Mouse (Mus musculus) liver, adult 2 months (tissue): ENCODE data around the gene Gm28051. TPM values are rescaled to one million over a fixed set of nuclear protein-coding genes. Genes with fewer than 3 reads are reported as not detected.

Experiments used
- DNase-seq: peaks from one replicate; pipeline ENCODE4 v3.0.0-alpha.2; 2011; ENCODE audit warnings: low read depth, low spot score; ENCODE audit errors: extremely low read depth
- H3K27ac ChIP-seq: fragments of 200-500 bp; replicated peaks from 2 replicates; pipeline ENCODE4 v1.5.1; 2012; ENCODE audit warnings: low read depth, mild to moderate bottlenecking, control low read depth, inconsistent platforms, low read length; ENCODE audit not compliant: insufficient read depth
- H3K27me3 ChIP-seq: fragments of 200-500 bp; 2 replicates; pipeline ENCODE4 v1.6.1; 2012; ENCODE audit warnings: mild to moderate bottlenecking, moderate library complexity, low read length, inconsistent platforms; ENCODE audit not compliant: control insufficient read depth, insufficient read depth
- H3K36me3 ChIP-seq: fragments of 200-500 bp; 2 replicates; pipeline ENCODE4 v1.6.1; 2012; ENCODE audit warnings: low read length, inconsistent platforms; ENCODE audit not compliant: control insufficient read depth, insufficient read depth
- H3K4me1 ChIP-seq: fragments of 200-500 bp; 2 replicates; pipeline ENCODE4 v1.6.1; 2011; ENCODE audit warnings: low read length; ENCODE audit not compliant: control insufficient read depth, insufficient read depth
- H3K4me3 ChIP-seq: fragments of 200-500 bp; 2 replicates; pipeline ENCODE4 v1.5.1; 2011; ENCODE audit warnings: low read depth, mild to moderate bottlenecking, control low read depth, low read length, moderate library complexity; ENCODE audit not compliant: insufficient read depth
- H3K79me2 ChIP-seq: fragments of 200-500 bp; 2 replicates; pipeline ENCODE4 v1.6.1; 2012; ENCODE audit warnings: inconsistent platforms, mild to moderate bottlenecking, low read length, moderate library complexity; ENCODE audit not compliant: control insufficient read depth, insufficient read depth
- H3K9ac ChIP-seq: fragments of 200-500 bp; 2 replicates; pipeline ENCODE4 v1.6.1; 2012; ENCODE audit warnings: low read depth, mild to moderate bottlenecking, control low read depth, inconsistent platforms, low read length
- CTCF ChIP-seq: fragments of 200-500 bp; IDR thresholded peaks from 2 replicates; pipeline ENCODE4 v1.5.1; 2011; ENCODE audit warnings: low read depth, low read length, control low read depth
- POLR2A ChIP-seq: fragments of 200-500 bp; IDR thresholded peaks from 2 replicates; pipeline ENCODE4 v1.6.1; 2011; ENCODE audit warnings: low read length, control low read depth; ENCODE audit not compliant: insufficient read depth; ENCODE audit errors: extremely low read depth
- WGBS: fragments of 180-500 bp; shearing (Covaris S2); methylation state at CpG from one replicate; pipeline ENCODE4 v1.1.7; 2018; 5-methylcytosine and 5-hydroxymethylcytosine counted together
- polyA plus RNA-seq: library from polyadenylated mRNA; depleted of rRNA; stranded (reverse); fragments of >200 nt; gene quantifications from 2 replicates; pipeline ENCODE4 v1.2.3, GENCODE M21; 2012
- total RNA-seq: library from RNA; depleted of rRNA; stranded (reverse); fragments of >200 nt; gene quantifications from 2 replicates; pipeline ENCODE4 v1.2.3, GENCODE M21; 2014

Gene Gm28051
- total and polyA plus RNA-seq, 2 experiments, result not detected

DNA sequence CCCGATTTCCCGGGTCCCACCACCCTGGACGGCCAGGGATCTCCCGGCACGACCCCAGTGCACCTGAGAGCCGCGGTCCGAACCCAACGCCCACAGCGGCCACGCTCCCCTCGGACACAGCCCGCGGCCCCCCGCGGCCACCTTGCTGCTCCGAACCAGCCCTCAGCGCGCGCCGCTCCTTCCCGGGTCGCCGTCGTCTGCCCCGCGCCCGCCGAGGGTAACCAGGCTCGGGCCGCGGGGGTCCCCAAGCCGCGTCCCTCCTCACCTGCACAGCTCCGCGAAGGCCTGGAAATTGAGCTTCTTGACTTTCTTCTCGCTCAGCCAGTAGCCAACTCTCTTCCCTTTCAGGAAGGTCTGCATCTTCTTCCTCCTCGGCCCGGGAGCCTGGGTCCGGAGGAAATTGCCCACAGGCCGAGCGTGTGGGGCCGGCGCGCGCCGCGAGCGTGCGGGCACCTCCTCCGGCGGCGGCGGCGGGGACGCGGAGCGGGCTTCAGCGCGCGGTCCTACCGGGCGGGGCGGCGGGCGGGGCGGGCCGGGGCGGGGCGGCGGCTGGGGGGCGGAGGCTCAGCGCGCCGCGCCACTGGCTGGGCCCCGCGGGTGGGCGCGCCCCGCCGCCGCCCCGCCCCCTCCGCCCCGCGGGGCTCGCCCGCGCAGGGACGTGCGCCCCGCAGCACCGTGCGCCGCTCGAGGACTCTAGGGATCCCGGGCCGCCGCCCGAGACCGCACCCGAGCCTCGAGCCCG is 52.9 kb downstream of the Gm28051 start, which contains the start of gene Itpk1:
Gene Itpk1 (minus strand): TSS at position 474 of the 742 bp plus-strand sequence.
- under 1% methylated on average over 76 of the region's 105 CpGs for WGBS
- H3K4me1 ChIP-seq, result peaks cover 10% of the 10 kb centered on the region
- DNase-seq, result no peak

DNA sequence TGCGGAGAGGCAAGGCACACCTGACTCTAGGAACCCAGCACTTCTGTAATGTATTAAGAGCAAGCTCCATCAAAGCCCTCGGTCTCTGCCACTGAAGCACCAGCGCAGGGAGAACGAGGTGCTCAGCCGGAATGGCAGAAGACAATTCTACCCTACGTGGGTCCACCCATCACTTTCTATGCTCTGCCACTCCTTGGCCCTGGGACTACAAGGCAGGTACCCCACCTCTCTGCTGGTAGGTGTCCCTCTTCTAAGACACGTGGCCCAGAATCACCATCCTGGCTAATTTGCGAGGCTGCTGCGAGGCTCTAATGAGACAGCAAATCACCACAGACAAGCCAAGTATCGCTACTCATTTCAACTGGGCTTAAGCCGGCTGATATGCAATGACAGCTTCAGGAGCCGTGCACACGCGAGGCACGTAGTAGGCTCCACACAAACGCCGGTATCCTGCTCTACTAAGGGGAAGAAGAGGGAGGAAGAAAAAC is 53.6 kb downstream of the Gm28051 start:
- Histone ChIP-seq H3K9ac (peak overlapping the region; percentile 79), H3K4me3 (peak overlapping the region; percentile 74), H3K4me1 (peaks cover 10% of the 10 kb centered on the region), H3K27ac (peak overlapping the region; percentile 36), H3K79me2 (peaks cover 17% of the 10 kb centered on the region; the same call in 1 of the 2 replicates), H3K27me3 (no peaks in the 10 kb centered on the region), H3K36me3 (no peaks in the 10 kb centered on the region)
- 21% methylated on average over 17 of the region's 17 CpGs for WGBS
- no peak for TF ChIP-seq POLR2A
- TF ChIP-seq CTCF, result no peak
- no peak for DNase-seq

More for the DNA sequence above, 52.9 kb downstream of the Gm28051 start, which contains the start of gene Itpk1:
- TF ChIP-seq POLR2A (0 out of 2 replicates have a peak, but pooled peaks have one; percentile 28), CTCF (no peak)
- Histone ChIP-seq H3K27me3 (no peaks in the 10 kb centered on the region), H3K79me2 (peaks cover 17% of the 10 kb centered on the region; the same call in 1 of the 2 replicates), H3K4me3 (peak within 1 kb of the TSS; percentile 89), H3K36me3 (no peaks in the 10 kb centered on the region), H3K9ac (peak within 1 kb of the TSS; percentile 93), H3K27ac (peak within 1 kb of the TSS; percentile 78)

DNA sequence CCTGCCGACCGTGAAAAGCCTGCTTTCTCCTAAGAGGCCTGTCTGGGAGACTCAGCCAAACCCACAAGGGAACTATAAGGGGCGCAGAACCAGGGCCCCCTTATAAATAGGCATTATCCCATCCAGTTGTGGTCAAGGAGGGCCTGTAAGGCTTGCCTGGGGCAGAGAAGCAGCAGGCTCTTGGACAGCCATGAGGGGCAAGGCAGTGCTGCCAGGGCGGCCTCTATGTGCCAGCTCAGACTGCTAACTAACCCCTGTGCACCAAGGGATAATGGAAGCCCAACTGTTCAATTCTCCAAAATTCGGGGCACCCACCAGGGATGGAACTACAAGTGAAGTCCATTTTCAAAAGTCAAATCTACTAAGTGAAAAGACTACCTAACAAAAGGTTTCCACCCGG is 54.1 kb downstream of the Gm28051 start:
- Histone ChIP-seq H3K9ac (no peak overlapping the region), H3K4me3 (peak overlapping the region; percentile 31; the same call in 1 of the 2 replicates), H3K27ac (no peak overlapping the region), H3K4me1 (peaks cover 10% of the 10 kb centered on the region), H3K36me3 (no peaks in the 10 kb centered on the region), H3K79me2 (peaks cover 22% of the 10 kb centered on the region; the same call in 1 of the 2 replicates), H3K27me3 (no peaks in the 10 kb centered on the region)
- WGBS, result 76% methylated on average over 6 of the region's 6 CpGs
- TF ChIP-seq POLR2A (no peak), CTCF (no peak)
- DNase-seq, result no peak

DNA sequence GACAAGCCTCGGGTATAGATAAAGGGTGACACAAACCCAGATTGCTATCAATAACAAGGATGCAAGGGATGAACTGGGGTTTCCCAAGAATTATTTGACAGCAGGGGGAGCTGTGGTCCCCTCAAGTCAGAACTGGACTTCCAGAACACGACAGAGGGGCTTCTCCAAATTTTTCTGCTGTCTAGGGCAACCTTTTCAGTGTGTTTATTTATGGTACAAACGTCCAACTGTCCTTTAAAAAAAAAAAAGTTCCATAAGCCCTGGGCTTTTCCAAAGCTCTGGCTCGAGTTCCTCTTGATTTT is 54.5 kb downstream of the Gm28051 start:
- DNase-seq, result no peak
- TF ChIP-seq POLR2A, result no peak
- TF ChIP-seq CTCF, result peak; percentile 20; the same call in 1 of the 2 replicates
- Histone ChIP-seq H3K36me3 (no peaks in the 10 kb centered on the region), H3K27ac (no peak overlapping the region), H3K79me2 (peaks cover 25% of the 10 kb centered on the region; the same call in 1 of the 2 replicates), H3K4me3 (peak overlapping the region; percentile 20; the same call in 1 of the 2 replicates), H3K4me1 (peaks cover 10% of the 10 kb centered on the region), H3K27me3 (no peaks in the 10 kb centered on the region), H3K9ac (no peak overlapping the region)
- 17% methylated on average over 4 of the region's 4 CpGs for WGBS

DNA sequence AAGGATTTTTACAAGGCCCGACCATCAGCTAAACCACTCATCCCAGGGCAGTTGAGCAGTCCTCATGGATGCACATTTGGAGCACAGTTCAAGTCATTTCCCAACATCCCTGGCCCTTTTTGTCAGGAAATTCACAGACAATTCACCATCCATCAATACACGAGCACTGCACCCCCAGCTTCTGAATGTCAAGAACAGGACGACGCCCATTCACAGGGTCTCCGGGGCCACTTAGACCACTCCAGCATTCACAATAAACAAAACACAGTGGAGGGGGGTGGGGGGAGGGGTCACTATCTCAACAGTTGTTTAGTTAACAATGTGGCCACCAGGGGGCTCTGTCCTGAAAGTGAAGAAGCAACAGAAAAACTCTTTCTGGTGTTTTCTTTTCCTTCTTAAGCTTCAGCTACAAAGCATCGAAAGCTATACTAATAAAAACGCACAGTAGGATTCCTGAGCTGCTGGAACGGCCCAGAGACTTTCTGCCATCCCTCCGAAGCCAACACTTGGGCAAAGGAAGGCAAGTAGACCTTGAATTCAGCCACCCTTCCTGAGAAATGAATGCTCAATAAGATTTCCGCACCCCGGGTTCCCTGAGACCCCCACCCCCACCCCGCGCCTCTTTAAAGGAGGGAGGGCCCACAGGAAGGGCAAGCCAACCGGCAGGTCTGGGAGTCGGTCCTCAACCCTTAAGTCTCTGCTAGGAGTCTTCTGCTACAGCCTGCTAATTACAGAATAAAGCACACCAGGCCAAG is 55.0 kb downstream of the Gm28051 start:
- Histone ChIP-seq H3K4me1 (peaks cover 10% of the 10 kb centered on the region), H3K79me2 (peaks cover 30% of the 10 kb centered on the region; the same call in 1 of the 2 replicates), H3K4me3 (peak overlapping the region; percentile 20), H3K27ac (0 out of 2 replicates have a peak overlapping the region, but pooled peaks have one; percentile 7), H3K9ac (no peak overlapping the region; the same call in 1 of the 2 replicates), H3K36me3 (no peaks in the 10 kb centered on the region), H3K27me3 (no peaks in the 10 kb centered on the region)
- peak; percentile 63 for DNase-seq
- WGBS, result 18% methylated on average over 15 of the region's 15 CpGs
- TF ChIP-seq CTCF (peak; percentile 25; the same call in 1 of the 2 replicates), POLR2A (no peak)
